Mouse (Mus musculus) CH12.LX (cell line): ENCODE measurements around the gene Tiam1. TPM values are rescaled to one million over a fixed set of nuclear protein-coding genes. Genes with fewer than 3 reads are reported as not detected.

Experiments
- DNase-seq: peaks from one replicate; pipeline ENCODE4 v3.0.0-alpha.2; 2013; ENCODE audit errors: extremely low read depth
- H3K27ac ChIP-seq: 2 replicates; pipeline ENCODE4 v1.5.1; 2012; ENCODE audit warnings: low read depth, mild to moderate bottlenecking, control low read depth, moderate library complexity; ENCODE audit not compliant: insufficient read depth
- H3K27me3 ChIP-seq: replicated peaks from 2 replicates; pipeline ENCODE3; 2012; ENCODE audit warnings: inconsistent platforms
- H3K36me3 ChIP-seq, 2 experiments: replicated peaks in 1 of 2; 2 replicates each; pipeline versions ENCODE3 to v1.6.1; 2012; ENCODE audit warnings: inconsistent platforms in 1 of 2, low read length in 1 of 2, mild to moderate bottlenecking in 1 of 2, mixed read lengths in 1 of 2, moderate library complexity in 1 of 2; ENCODE audit not compliant: control insufficient read depth in 1 of 2, insufficient read depth in 1 of 2
- H3K4me1 ChIP-seq, 2 experiments: 2 replicates each; pipeline ENCODE4 v1.6.1; 2012; ENCODE audit warnings: inconsistent platforms in 1 of 2, moderate library complexity in 1 of 2; ENCODE audit not compliant: insufficient read depth in 2 of 2, control insufficient read depth in 1 of 2
- H3K4me2 ChIP-seq: 2 replicates; pipeline ENCODE4 v1.6.1; 2012; ENCODE audit warnings: low read depth, mild to moderate bottlenecking, control low read depth; ENCODE audit not compliant: poor library complexity, insufficient read depth, severe bottlenecking
- H3K4me3 ChIP-seq, 3 experiments: fragments of 150-350 bp in 1 of 3; sonication (generic) in 1 of 3; replicated peaks in 1 of 3; 2 replicates each; pipeline versions ENCODE3 to v1.5.1; 2011 to 2012; ENCODE audit warnings: low read depth in 2 of 3, low read length in 2 of 3, mild to moderate bottlenecking in 2 of 3, moderate library complexity in 2 of 3, control low read depth in 1 of 3, improper control_type of control experiment in 1 of 3, inconsistent platforms in 1 of 3, mixed read lengths in 1 of 3; ENCODE audit not compliant: poor library complexity in 1 of 3
- H3K79me2 ChIP-seq: replicated peaks from 2 replicates; pipeline ENCODE4 v1.6.1; 2012; ENCODE audit warnings: mild to moderate bottlenecking, moderate library complexity; ENCODE audit not compliant: control insufficient read depth, poor library complexity, insufficient read depth, severe bottlenecking; ENCODE audit errors: extremely low read depth
- H3K9ac ChIP-seq: 2 replicates; pipeline ENCODE4 v1.6.1; 2012; ENCODE audit warnings: low read depth, mild to moderate bottlenecking, control low read depth, moderate library complexity; ENCODE audit not compliant: insufficient read depth
- H3K9me3 ChIP-seq: replicated peaks from 2 replicates; pipeline ENCODE3; 2012; ENCODE audit warnings: low read length, inconsistent platforms, mixed read lengths
- CTCF ChIP-seq, 2 experiments: IDR thresholded peaks in 1 of 2; conservative IDR thresholded peaks in 1 of 2; 2 replicates each; pipeline ENCODE4 v1.5.1; 2011 to 2012; ENCODE audit warnings: low read depth in 2 of 2, low read length in 2 of 2, improper control_type of control experiment in 1 of 2, inconsistent platforms in 1 of 2, mild to moderate bottlenecking in 1 of 2, moderate library complexity in 1 of 2
- E2F4 ChIP-seq: IDR thresholded peaks from 2 replicates; pipeline ENCODE4 v1.6.1; 2011; ENCODE audit warnings: low read depth, low read length, improper control_type of control experiment; ENCODE audit not compliant: insufficient replicate concordance
- ELF1 ChIP-seq: IDR thresholded peaks from 2 replicates; pipeline ENCODE4 v1.6.1; 2014; ENCODE audit warnings: low read depth, mild to moderate bottlenecking, inconsistent platforms, low read length, improper control_type of control experiment
- EP300 ChIP-seq: IDR thresholded peaks from 2 replicates; pipeline ENCODE4 v1.6.1; 2011; ENCODE audit warnings: low read length, improper control_type of control experiment
- GABPA ChIP-seq: IDR thresholded peaks from 2 replicates; pipeline ENCODE4 v1.6.1; 2012; ENCODE audit warnings: low read depth, low read length, improper control_type of control experiment, inconsistent platforms; ENCODE audit not compliant: insufficient replicate concordance
- JUN ChIP-seq: IDR thresholded peaks from 2 replicates; pipeline ENCODE4 v1.6.1; 2011; ENCODE audit warnings: low read depth, mild to moderate bottlenecking, low read length, improper control_type of control experiment, moderate library complexity; ENCODE audit not compliant: insufficient read depth
- JUND ChIP-seq: conservative IDR thresholded peaks from 2 replicates; pipeline ENCODE4 v1.6.1; 2011; ENCODE audit warnings: low read depth, low read length, improper control_type of control experiment
- MAFK ChIP-seq: IDR thresholded peaks from 2 replicates; pipeline ENCODE4 v1.6.1; 2011; ENCODE audit warnings: low read length, improper control_type of control experiment; ENCODE audit not compliant: insufficient replicate concordance
- MAZ ChIP-seq: IDR thresholded peaks from 2 replicates; pipeline ENCODE4 v1.6.1; 2012; ENCODE audit warnings: low read depth, mild to moderate bottlenecking, inconsistent platforms, low read length, improper control_type of control experiment, moderate library complexity
- MEF2A ChIP-seq: IDR thresholded peaks from 2 replicates; pipeline ENCODE4 v1.6.1; 2014; ENCODE audit warnings: low read depth, mild to moderate bottlenecking, inconsistent platforms, low read length, improper control_type of control experiment, borderline replicate concordance
- NRF1 ChIP-seq: IDR thresholded peaks from 2 replicates; pipeline ENCODE4 v1.6.1; 2014; ENCODE audit warnings: low read depth, mild to moderate bottlenecking, inconsistent platforms, low read length, improper control_type of control experiment, moderate library complexity
- POLR2A ChIP-seq: IDR thresholded peaks from 2 replicates; pipeline ENCODE4 v1.6.1; 2011; ENCODE audit warnings: low read depth, mild to moderate bottlenecking, improper control_type of control experiment, low read length
- POLR2AphosphoS2 ChIP-seq: IDR thresholded peaks from 2 replicates; pipeline ENCODE4 v1.6.1; 2011; ENCODE audit warnings: low read depth, low read length, improper control_type of control experiment
- RAD21 ChIP-seq: IDR thresholded peaks from 2 replicates; pipeline ENCODE4 v1.6.1; 2011; ENCODE audit warnings: low read depth, mild to moderate bottlenecking, low read length, improper control_type of control experiment, moderate library complexity
- RCOR1 ChIP-seq: conservative IDR thresholded peaks from 2 replicates; pipeline ENCODE4 v1.6.1; 2012; ENCODE audit warnings: low read depth, mild to moderate bottlenecking, inconsistent platforms, low read length, improper control_type of control experiment
- SMC3 ChIP-seq: IDR thresholded peaks from 2 replicates; pipeline ENCODE4 v1.6.1; 2011; ENCODE audit warnings: low read depth, low read length, improper control_type of control experiment
- TCF12 ChIP-seq: IDR thresholded peaks from 2 replicates; pipeline ENCODE4 v1.6.1; 2014; ENCODE audit warnings: low read depth, mild to moderate bottlenecking, inconsistent platforms, low read length, improper control_type of control experiment
- UBTF ChIP-seq: IDR thresholded peaks from 2 replicates; pipeline ENCODE4 v1.6.1; 2012; ENCODE audit warnings: low read depth, mild to moderate bottlenecking, inconsistent platforms, low read length, improper control_type of control experiment, moderate library complexity
- ZC3H11A ChIP-seq: IDR thresholded peaks from 2 replicates; pipeline ENCODE4 v1.6.1; 2012; ENCODE audit warnings: low read depth, mild to moderate bottlenecking, inconsistent platforms, low read length, improper control_type of control experiment
- ZMIZ1 ChIP-seq: IDR thresholded peaks from 2 replicates; pipeline ENCODE4 v1.6.1; 2012; ENCODE audit warnings: low read depth, mild to moderate bottlenecking, inconsistent platforms, low read length, improper control_type of control experiment
- dilution Hi-C: fragments of 300-500 bp; cut with MboI; formaldehyde crosslinking; loops from 2 replicates; pipeline ENCODE4 v1.14.3; 2020; ENCODE audit warnings: low sequenced_read_pairs; ENCODE audit not compliant: extremely low pct_unique_long_range_greater_than_20kb, extremely low pct_ligation_motif_present
- in situ Hi-C: fragments of 300-500 bp; cut with MboI; formaldehyde crosslinking; loops from 3 replicates; pipeline ENCODE4 v1.14.3; 2019; ENCODE audit warnings: low sequenced_read_pairs, low pct_ligation_motif_present, low pct_unique_long_range_greater_than_20kb, mixed read lengths
- polyA plus RNA-seq: library from polyadenylated mRNA; unstranded; fragments of >175 nt; gene quantifications from 2 replicates; pipeline ENCODE4 v1.2.1, GENCODE M21; 2012; ENCODE audit warnings: low read depth; ENCODE audit not compliant: insufficient read length
- total RNA-seq, 2 experiments: library from RNA; depleted of rRNA; stranded (reverse); fragments of 300-350 nt in 1 of 2; fragments of >200 nt in 1 of 2; gene quantifications; 2 replicates each; pipeline ENCODE4 v1.2.3; 2012 to 2014

Gene Tiam1
- total and polyA plus RNA-seq, 3 experiments, result 0.03 to 0.40 (median 0.04) TPM

GRCm38 (mm10) chr16:90042386-90042785, 101.2 kb downstream of the Tiam1 start:
- TF ChIP-seq JUN, result no peak
- TF ChIP-seq UBTF, result no peak
- TF ChIP-seq NRF1, result no peak
- TF ChIP-seq RCOR1, result no peak
- TF ChIP-seq POLR2A, result no peak
- no peak for TF ChIP-seq E2F4
- TF ChIP-seq TCF12, result no peak
- TF ChIP-seq ZMIZ1, result no peak
- no peak for TF ChIP-seq CTCF (conservative IDR thresholded peaks at IDR 0.05 in 1 of 2, IDR thresholded peaks at IDR 0.05 in 1 of 2; ENCODE audit: low read depth in 2 of 2, low read length in 2 of 2)
- TF ChIP-seq RAD21, result no peak
- TF ChIP-seq GABPA, result no peak
- no peak for TF ChIP-seq SMC3
- TF ChIP-seq ZC3H11A, result no peak
- TF ChIP-seq EP300, result no peak
- Histone ChIP-seq H3K27ac (no peak overlapping the region), H3K9ac (no peak overlapping the region), H3K79me2 (no peaks in the 10 kb centered on the region), H3K4me2 (no peak overlapping the region), H3K4me1 (no peaks in the 10 kb centered on the region), H3K27me3 (peaks cover 27% of the 10 kb centered on the region), H3K9me3 (peaks cover 52% of the 10 kb centered on the region), H3K36me3 (no peaks in the 10 kb centered on the region), H3K4me3 (no peak overlapping the region)
- dilution Hi-C loops, result no loop called here
- DNase-seq, result no peak
- in situ Hi-C loops, result no loop called here

GRCm38 (mm10) chr16:90040771-90041364, 102.7 kb downstream of the Tiam1 start:
- Histone ChIP-seq H3K4me1 (no peaks in the 10 kb centered on the region), H3K27me3 (peaks cover 28% of the 10 kb centered on the region), H3K9ac (no peak overlapping the region), H3K36me3 (no peaks in the 10 kb centered on the region), H3K9me3 (peaks cover 61% of the 10 kb centered on the region), H3K27ac (no peak overlapping the region), H3K79me2 (no peaks in the 10 kb centered on the region), H3K4me2 (no peak overlapping the region), H3K4me3 (no peak overlapping the region)
- in situ Hi-C loops, result no loop called here
- TF ChIP-seq POLR2AphosphoS2, result no peak
- TF ChIP-seq ZC3H11A, result no peak
- TF ChIP-seq JUND, result no peak
- TF ChIP-seq MAZ, result no peak
- TF ChIP-seq MAFK, result no peak
- TF ChIP-seq ZMIZ1, result no peak
- TF ChIP-seq UBTF, result no peak
- no peak for TF ChIP-seq ELF1
- no peak for TF ChIP-seq MEF2A
- no peak for DNase-seq
- dilution Hi-C loops, result no loop called here
